Mouse (Mus musculus) cortical plate, adult 2 months (tissue): ENCODE data around the gene Gas2l1.

Source experiments
- CTCF ChIP-seq: fragments of 200-500 bp; IDR thresholded peaks from 2 replicates; pipeline ENCODE4 v1.5.1; 2011; ENCODE audit warnings: mild to moderate bottlenecking, control low read depth, low read length; ENCODE audit not compliant: insufficient read depth; ENCODE audit errors: extremely low read depth
- POLR2A ChIP-seq: fragments of 200-500 bp; IDR thresholded peaks from 2 replicates; pipeline ENCODE4 v1.6.1; 2011; ENCODE audit warnings: mild to moderate bottlenecking, low read length, control low read depth; ENCODE audit not compliant: insufficient read depth; ENCODE audit errors: extremely low read depth

DNA sequence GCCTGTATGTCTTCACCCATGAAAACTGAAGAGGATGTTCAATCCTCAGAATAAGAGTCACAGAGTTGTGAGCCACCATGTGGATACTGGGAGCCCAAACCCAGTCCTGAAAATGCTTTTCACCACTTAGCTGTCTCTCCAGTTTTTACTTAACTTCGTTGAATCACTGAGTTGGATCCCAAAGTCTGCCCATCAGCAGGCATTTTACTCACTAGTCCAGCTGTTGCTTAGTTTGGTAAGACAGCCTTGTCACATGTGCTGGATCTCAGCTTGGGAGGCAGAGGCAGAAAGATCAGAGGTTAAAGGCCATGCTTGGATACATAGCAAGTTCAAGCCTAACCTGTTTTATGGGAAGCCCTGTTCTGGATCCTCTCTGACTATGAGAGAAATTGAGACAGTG is 54.9 kb downstream of the Gas2l1 start:
- TF ChIP-seq CTCF (no peak), POLR2A (no peak)
